Mouse (Mus musculus) cerebellum, postnatal 25 days (tissue): ENCODE measurements around the gene Pkd1l2.

Experiments used
- DNase-seq, 2 experiments: peaks; one replicate each; pipeline ENCODE4 v3.0.0; 2021; ENCODE audit warnings: mixed read lengths in 2 of 2

The Pkd1l2 gene

GRCm38 (mm10) chr8:117082399-117082872, at the start of gene Pkd1l2:
Gene Pkd1l2, minus strand, starts transcription at chr8:117082449.
- DNase-seq, result no peak

DNA sequence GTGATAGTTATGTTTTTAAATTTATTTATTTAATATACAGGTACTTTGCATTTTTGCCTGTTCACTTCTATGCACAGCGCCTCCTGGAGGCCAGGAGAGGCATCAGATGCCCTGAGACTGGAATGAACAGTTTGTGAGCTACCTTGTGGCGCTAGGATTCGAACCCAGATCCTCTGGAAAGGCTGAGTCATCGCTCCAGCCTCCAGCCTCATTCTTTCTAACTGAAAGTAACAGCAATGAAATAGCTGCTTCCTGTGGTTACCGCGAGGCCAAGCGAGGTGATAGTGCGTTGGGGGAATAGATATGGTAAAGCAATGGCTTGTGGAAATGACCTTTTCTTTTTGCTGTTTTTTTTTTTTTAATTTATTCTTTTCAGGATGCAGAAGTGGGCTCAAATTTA, 44.8 kb upstream of the Pkd1l2 start:
- no peak for DNase-seq

DNA sequence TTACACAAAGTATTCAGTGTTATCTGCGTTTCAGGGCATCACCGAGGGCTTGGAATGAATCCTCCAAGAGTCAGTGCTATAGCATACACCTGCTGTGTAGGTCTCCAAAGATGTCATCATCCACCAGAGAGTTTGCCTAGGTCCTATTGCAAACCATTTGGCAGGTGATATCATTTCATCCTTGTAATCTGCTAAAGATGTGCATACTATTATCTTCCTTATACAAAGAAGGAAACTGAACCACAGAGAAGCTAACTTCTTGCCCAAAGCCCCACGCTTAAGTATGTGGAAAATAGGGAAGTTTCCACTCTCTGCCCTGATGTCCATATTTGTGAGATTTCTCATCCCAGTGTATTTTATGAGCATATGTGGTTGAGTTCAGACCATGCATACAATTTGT, 44.2 kb upstream of the Pkd1l2 start:
- no peak for DNase-seq

GRCm38 (mm10) chr8:117125854-117126253, 43.6 kb upstream of the Pkd1l2 start:
- DNase-seq, result no peak

GRCm38 (mm10) chr8:117123850-117124633, 41.8 kb upstream of the Pkd1l2 start:
- no peak for DNase-seq

DNA sequence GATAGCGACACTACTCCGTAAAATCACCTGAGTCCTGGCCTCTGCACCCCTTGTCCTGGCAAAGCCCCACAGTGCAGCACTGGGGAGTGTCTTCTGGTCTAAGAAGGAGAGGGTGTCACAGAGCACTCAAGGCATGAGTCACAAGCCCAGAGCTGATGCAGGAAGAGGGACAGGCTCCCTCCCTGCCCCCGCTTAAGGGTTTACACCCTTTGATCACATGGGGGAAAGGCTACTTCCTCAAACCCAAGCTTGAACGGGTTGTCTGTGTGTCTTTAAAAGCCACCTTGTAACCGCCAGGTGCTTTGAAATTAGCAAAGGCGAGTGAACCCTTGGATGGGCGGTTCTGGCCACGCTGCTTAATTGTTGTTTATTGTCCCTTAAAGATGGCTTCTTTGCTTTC, 39.0 kb upstream of the Pkd1l2 start:
- DNase-seq, result no peak

DNA sequence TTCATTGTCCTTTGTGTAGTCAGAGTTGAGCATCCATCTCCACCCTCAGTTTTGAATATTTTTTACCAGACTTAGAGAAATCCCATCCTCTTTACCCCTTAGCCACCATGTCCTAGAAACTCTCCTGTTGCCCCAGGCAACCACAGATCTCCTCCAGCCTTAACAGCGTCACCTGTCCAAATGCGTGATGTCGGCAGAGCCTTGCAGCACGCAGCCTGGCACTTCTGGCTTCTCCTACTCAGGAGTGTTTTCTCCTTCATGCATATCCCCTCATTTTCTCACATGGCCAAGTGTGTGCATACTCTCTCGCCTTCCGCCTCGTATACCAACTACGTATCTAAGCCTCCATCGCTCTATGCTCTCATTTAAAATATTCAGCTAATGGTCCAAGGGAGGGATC, 36.2 kb upstream of the Pkd1l2 start:
- DNase-seq, result no peak

DNA sequence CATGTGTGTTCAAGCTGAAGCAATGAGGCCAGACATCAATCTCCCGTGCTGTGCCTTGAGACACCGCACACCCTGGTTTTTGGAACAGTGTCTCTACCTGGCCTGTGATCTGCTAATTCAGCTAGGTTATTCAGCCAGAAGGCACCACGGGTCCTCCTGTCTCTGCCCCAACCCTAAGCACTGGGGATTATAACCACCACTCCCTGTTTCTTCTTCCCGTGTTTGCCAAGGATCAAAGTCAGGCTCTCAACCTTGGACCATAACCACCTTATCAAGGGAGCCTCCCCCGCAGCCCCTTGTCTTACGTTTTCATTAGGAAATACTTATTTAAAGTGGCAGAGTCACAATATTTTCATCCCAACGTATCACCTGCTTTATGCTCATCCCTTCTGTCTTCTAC, 34.3 kb upstream of the Pkd1l2 start:
- no peak for DNase-seq

DNA sequence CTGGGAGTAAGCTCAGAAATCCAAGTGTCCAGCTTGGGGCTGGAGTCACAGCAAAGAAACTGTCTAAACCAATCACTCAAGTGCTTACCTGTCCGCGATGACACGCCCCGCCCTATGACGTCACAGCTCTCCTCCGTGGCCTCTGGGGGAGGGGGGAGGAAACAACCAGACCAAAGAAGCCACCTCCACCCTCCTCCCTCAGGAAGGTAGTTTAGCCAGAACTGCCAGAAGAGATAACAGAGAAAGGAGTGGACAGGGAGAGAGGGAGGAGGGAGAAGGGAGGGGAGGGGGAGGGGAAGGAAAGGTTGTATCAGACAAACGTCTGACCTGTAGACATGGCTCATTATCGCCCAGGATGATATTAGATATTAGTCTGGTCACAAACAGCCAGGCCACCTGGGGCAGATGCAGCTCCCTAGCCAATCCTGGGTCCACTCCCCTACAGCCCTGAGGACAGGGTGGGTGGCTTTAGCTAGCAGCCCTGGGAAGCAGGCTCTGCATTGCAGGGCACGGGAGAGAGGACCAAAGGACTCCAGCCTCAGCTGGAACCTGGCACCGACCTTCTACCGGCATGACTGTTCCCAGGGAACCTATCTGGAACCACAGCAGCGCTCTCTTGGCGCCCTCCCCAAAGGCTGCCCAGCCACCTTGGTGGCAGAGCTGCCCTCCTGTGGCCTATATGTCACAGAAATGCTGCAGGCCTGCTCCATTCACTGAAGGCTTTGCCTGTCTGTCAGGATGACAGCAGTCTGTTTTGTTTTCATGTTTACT, 33.6 kb upstream of the Pkd1l2 start:
- DNase-seq, result peak; percentile 55 to 71

DNA sequence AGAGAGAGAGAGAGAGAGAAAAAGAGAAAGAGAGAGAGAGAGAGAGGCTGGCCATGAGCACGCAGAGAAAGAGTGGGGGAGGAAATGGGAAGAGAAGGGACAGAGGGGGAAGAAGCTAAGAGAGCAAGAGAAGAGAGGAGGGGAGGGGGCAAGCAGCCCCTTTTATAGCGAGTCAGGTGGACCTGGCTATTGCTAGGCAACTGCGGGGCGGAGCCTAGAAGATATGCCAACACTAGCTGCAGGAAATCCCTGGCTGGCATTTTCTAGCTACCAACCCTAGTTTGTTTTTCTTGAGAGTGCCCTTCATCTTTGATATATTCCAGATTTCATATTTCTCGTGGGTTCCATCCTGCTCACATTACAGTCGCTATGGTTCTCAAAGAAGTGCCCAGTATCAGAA, 32.8 kb upstream of the Pkd1l2 start:
- no peak for DNase-seq

DNA sequence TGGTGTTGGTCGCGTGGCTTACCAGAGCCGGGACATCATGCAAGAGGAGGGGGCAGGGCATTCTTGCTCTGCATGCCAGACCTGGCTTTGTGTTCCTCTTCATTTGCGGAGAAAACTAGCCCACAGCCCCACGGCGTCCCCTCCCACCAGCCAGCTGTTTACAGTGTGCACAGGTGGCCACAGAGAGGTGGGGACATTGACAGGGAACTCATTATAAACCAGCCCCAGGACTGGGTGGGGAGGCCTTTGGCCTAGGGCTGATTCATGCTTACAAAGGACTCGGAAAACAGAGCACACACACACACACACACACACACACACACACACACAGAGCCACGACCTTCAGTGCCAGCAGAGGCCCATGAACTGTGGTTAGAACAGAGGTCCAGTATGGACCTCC, 30.0 kb upstream of the Pkd1l2 start:
- DNase-seq, result no peak

- DNase-seq, result no peak
Observed at GRCm38 (mm10) chr8:117111641-117112040, 29.4 kb upstream of the Pkd1l2 start.

- DNase-seq, result peak; percentile 41 to 70
Observed at GRCm38 (mm10) chr8:117109801-117110390, 27.6 kb upstream of the Pkd1l2 start.

- peak in 1 of 2 experiments; percentile 13 for DNase-seq
Observed at GRCm38 (mm10) chr8:117109018-117109711, 26.9 kb upstream of the Pkd1l2 start.

DNA sequence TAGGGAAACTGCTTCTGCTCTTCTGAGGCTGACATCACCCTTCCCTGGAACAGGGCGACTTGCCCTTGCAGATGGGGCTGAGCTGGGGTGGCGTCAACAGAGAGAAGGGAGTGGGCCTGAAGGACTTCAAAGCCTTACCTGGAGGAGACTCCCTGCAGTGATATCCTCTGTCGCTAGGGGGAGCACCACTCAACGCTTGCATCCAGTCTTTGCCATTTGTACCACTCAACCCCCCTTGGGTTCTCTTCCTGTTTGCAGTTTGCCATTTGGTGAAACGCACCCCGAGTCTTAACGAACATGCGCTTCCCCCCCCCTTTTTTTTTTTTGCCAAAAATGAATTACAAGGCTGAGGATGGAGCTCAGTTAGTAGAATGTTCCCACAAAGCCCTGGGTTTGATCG, 25.3 kb upstream of the Pkd1l2 start:
- peak; percentile 75 to 82 for DNase-seq

GRCm38 (mm10) chr8:117097564-117098191, 15.4 kb upstream of the Pkd1l2 start:
- peak; percentile 36 to 58 for DNase-seq

GRCm38 (mm10) chr8:117097051-117097563, 14.9 kb upstream of the Pkd1l2 start:
- peak in 1 of 2 experiments; percentile 5 for DNase-seq

- no peak for DNase-seq
Observed at GRCm38 (mm10) chr8:117095647-117096046, 13.4 kb upstream of the Pkd1l2 start, which contains the start of gene Bco1. Gene Bco1, plus strand, starts transcription at chr8:117095854.

GRCm38 (mm10) chr8:117094053-117094452, 11.8 kb upstream of the Pkd1l2 start:
- no peak for DNase-seq

DNA sequence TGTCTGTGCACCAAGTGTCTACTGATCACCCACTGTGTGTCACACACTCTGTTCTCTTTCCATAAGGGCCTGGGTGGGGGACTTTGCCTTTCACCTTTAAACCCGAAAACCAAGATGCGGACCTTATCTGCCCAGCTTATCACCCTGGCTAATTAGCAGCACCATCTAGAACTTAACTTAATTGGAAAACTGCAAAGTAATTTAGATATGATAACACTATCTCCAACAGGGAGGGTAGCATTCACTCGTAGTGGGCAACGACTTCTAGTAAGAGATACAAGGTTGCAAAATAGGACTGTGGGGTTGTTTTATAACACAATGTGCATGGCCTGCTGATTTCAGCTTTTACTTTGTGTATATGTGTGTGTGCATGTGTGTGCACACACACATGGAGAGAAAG, 7.6 kb upstream of the Pkd1l2 start:
- DNase-seq, result no peak

- DNase-seq, result no peak
Observed at GRCm38 (mm10) chr8:117087036-117087435, 4.8 kb upstream of the Pkd1l2 start.

DNA sequence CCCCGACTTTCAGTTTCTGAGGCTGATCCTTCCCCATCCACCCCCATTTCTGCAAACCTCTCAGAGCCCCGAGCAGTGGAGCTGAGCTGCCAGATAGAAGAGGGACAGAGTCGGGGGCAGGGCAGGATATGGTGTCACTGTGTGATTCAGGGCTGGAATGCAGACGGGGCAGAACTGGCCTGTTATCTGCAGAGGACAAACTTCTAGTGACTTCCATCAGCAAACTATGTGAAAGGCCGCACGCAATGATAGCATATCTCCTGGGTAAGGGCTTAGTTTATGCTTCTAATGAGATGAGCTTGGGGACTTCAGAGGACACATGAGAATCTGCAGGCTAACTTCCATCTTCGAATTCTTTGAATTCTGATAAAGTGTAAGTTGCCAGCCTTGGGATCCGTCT, 3.3 kb upstream of the Pkd1l2 start:
- no peak for DNase-seq
